Mouse (Mus musculus) C2C12 (cell line): Measurements from ENCODE around the gene Car10. TPM values are rescaled to one million over a fixed set of nuclear protein-coding genes. Genes with fewer than 3 reads are reported as not detected.

Experiments
- H3K27me3 ChIP-seq: one replicate; pipeline ENCODE4 v1.6.1; 2011; ENCODE audit not compliant: control insufficient read depth, insufficient read depth, insufficient read length
- H3K36me3 ChIP-seq: one replicate; pipeline ENCODE4 v1.6.1; 2011; ENCODE audit not compliant: control insufficient read depth, insufficient read depth
- H3K4me3 ChIP-seq: one replicate; pipeline ENCODE4 v1.5.1; 2011; ENCODE audit warnings: mild to moderate bottlenecking, control low read depth; ENCODE audit not compliant: poor library complexity, insufficient read depth, severe bottlenecking
- H3K79me2 ChIP-seq: one replicate; pipeline ENCODE4 v1.6.1; 2011; ENCODE audit not compliant: control insufficient read depth, insufficient read depth
- H3K79me3 ChIP-seq: one replicate; pipeline ENCODE4 v1.6.1; 2011; ENCODE audit warnings: low read depth, control low read depth
- H3ac ChIP-seq: one replicate; pipeline ENCODE3; 2011; ENCODE audit warnings: low read depth; ENCODE audit not compliant: control insufficient read depth, insufficient read length
- CEBPB ChIP-seq: IDR thresholded peaks from one replicate; pipeline ENCODE4 v1.6.1; 2011; ENCODE audit warnings: low read depth, mild to moderate bottlenecking, control low read depth, moderate library complexity
- CTCF ChIP-seq: IDR thresholded peaks from one replicate; pipeline ENCODE4 v1.5.1; 2011; ENCODE audit not compliant: control insufficient read depth, insufficient read depth, insufficient read length
- FOSL1 ChIP-seq: IDR thresholded peaks from one replicate; pipeline ENCODE4 v1.8.0; 2011; ENCODE audit warnings: mild to moderate bottlenecking, low read length; ENCODE audit not compliant: poor library complexity, insufficient read depth, severe bottlenecking
- MAX ChIP-seq: IDR thresholded peaks from one replicate; pipeline ENCODE4 v1.6.1; 2011; ENCODE audit warnings: mild to moderate bottlenecking, control low read depth
- MYOD1 ChIP-seq: IDR thresholded peaks from one replicate; pipeline ENCODE4 v1.6.1; 2011; ENCODE audit warnings: low read depth; ENCODE audit not compliant: control insufficient read depth, insufficient read length
- MYOG ChIP-seq: IDR thresholded peaks from one replicate; pipeline ENCODE4 v1.6.1; 2011; ENCODE audit not compliant: control insufficient read depth, insufficient read length; ENCODE audit errors: extremely low read depth
- USF1 ChIP-seq: IDR thresholded peaks from one replicate; pipeline ENCODE4 v1.6.1; 2011; ENCODE audit warnings: low read depth, mild to moderate bottlenecking, control low read depth, moderate library complexity
- polyA plus RNA-seq: library from polyadenylated mRNA; unstranded; fragments of >200 nt; fragmentation: generic; extraction: Trizol; gene quantifications from one replicate; pipeline ENCODE4 v1.2.1, GENCODE M21; 2012; ENCODE audit warnings: missing spikeins

The Car10 gene
- polyA plus RNA-seq, 1 experiment, result not detected

GRCm38 (mm10) chr11:93639410-93639809, 541.6 kb downstream of the Car10 start:
- TF ChIP-seq CEBPB (no peak), MYOD1 (no peak), USF1 (no peak), MYOG (no peak)
- Histone ChIP-seq H3K79me3 (no peaks in the 10 kb centered on the region), H3K27me3 (no peaks in the 10 kb centered on the region), H3K4me3 (no peak overlapping the region), H3ac (no peak overlapping the region), H3K36me3 (no peaks in the 10 kb centered on the region), H3K79me2 (no peaks in the 10 kb centered on the region)

DNA sequence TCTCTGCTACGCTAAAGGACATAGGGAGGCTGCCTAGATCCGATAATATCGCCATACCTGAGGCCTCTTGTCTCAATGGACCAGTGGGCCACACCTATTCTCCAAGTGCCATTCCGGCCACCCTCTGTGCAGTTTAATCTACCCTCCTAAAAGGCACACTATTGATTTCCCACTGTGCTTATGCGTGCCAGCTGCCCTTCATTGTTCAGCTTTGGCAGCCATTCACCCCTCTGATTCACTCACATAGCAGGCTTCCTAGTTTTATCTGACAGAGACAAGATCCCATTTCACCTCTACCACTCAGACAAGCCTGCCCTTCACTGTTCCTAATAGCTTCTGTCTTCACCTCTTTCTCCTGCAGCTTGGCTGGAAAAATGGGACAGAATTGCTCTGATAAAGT, 543.1 kb downstream of the Car10 start:
- TF ChIP-seq FOSL1 (no peak), MYOD1 (no peak), USF1 (no peak), CTCF (no peak), MAX (no peak), CEBPB (no peak), MYOG (no peak)
- Histone ChIP-seq H3K27me3 (no peaks in the 10 kb centered on the region), H3K36me3 (no peaks in the 10 kb centered on the region), H3K79me3 (no peaks in the 10 kb centered on the region), H3K79me2 (no peaks in the 10 kb centered on the region), H3K4me3 (no peak overlapping the region), H3ac (no peak overlapping the region)

GRCm38 (mm10) chr11:93642331-93642730, 544.5 kb downstream of the Car10 start:
- no peaks in the 10 kb centered on the region for H3K27me3 ChIP-seq
- no peak for TF ChIP-seq FOSL1
- no peak for TF ChIP-seq CEBPB
- TF ChIP-seq MAX, result no peak
- TF ChIP-seq MYOD1, result no peak
- no peak for TF ChIP-seq CTCF
- no peak for TF ChIP-seq MYOG
- TF ChIP-seq USF1, result no peak
- H3K4me3 ChIP-seq, result no peak overlapping the region
- no peaks in the 10 kb centered on the region for H3K79me3 ChIP-seq
- H3K36me3 ChIP-seq, result no peaks in the 10 kb centered on the region
- no peaks in the 10 kb centered on the region for H3K79me2 ChIP-seq
- H3ac ChIP-seq, result no peak overlapping the region

DNA sequence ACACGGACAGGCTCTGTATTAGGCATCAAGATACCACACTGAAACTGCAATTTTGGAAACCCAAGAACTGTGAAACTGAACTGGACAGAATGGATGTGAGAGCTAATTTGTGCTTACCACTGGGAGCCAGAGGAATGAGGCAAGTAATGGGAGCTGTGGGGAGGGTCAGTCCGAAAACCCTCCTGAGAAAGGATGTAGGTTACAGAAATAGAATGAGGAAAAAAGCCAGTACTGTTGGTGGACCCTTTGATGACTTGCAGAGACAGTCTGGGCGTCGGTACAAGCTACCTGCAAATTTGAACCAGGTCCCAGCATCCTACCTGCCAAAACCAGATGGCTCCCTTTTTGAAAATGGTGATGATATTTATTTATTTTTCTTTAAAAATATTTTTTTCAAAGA, 545.2 kb downstream of the Car10 start:
- Histone ChIP-seq H3ac (no peak overlapping the region), H3K36me3 (no peaks in the 10 kb centered on the region), H3K27me3 (no peaks in the 10 kb centered on the region), H3K4me3 (no peak overlapping the region), H3K79me2 (no peaks in the 10 kb centered on the region), H3K79me3 (no peaks in the 10 kb centered on the region)
- TF ChIP-seq MYOD1 (no peak), FOSL1 (no peak), MAX (no peak), MYOG (no peak), CTCF (no peak), CEBPB (no peak), USF1 (no peak)

- Histone ChIP-seq H3K79me2 (no peaks in the 10 kb centered on the region), H3K27me3 (no peaks in the 10 kb centered on the region), H3K36me3 (no peaks in the 10 kb centered on the region), H3ac (no peak overlapping the region), H3K4me3 (no peak overlapping the region), H3K79me3 (no peaks in the 10 kb centered on the region)
- no peak for TF ChIP-seq MYOD1
- TF ChIP-seq USF1, result no peak
- TF ChIP-seq MAX, result no peak
Observed at GRCm38 (mm10) chr11:93643436-93643835, 545.6 kb downstream of the Car10 start.

DNA sequence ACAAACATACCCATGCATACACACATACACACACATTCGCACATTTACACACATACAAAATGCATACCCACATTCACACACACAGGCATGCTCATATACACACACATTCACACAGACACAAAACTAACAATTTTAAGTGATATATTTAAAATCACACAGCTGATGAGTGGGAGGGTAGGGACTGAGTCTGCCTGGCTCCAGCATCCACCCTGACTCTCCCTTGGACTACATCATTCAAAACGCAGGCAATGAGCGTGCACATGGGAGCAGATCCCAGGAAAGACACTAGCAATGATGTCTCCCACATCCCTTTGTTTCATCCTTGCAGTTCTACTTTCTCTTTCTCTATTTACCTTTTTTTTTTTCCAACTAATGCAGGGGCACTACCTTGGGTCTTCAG, 548.4 kb downstream of the Car10 start:
- no peaks in the 10 kb centered on the region for H3K36me3 ChIP-seq
- no peaks in the 10 kb centered on the region for H3K79me3 ChIP-seq
- H3K79me2 ChIP-seq, result no peaks in the 10 kb centered on the region
- no peak overlapping the region for H3K4me3 ChIP-seq
- no peaks in the 10 kb centered on the region for H3K27me3 ChIP-seq
- no peak overlapping the region for H3ac ChIP-seq
- TF ChIP-seq CTCF (no peak), MYOD1 (no peak), MYOG (no peak), FOSL1 (no peak), CEBPB (no peak), USF1 (no peak), MAX (no peak)
